Mouse (Mus musculus) hindbrain, embryonic 12.5 days (tissue): Measurements from ENCODE around the gene Ccdc191. TPM values are rescaled to one million over a fixed set of nuclear protein-coding genes. Genes with fewer than 3 reads are reported as not detected.

Source experiments
- ATAC-seq: fragments of 200-750 bp; cut with Nextera tagmentation; 2 replicates; pipeline ENCODE4 v1.8.0; 2017; ENCODE audit warnings: moderate TSS enrichment; ENCODE audit not compliant: low FRiP score
- H3K27ac ChIP-seq: fragments of 300-500 bp; sonication (generic); 2 replicates; pipeline ENCODE4 v1.5.1; 2016; ENCODE audit warnings: mild to moderate bottlenecking
- H3K27me3 ChIP-seq: fragments of 300-500 bp; sonication (generic); 2 replicates; pipeline ENCODE4 v1.6.1; 2016; ENCODE audit warnings: mild to moderate bottlenecking
- H3K36me3 ChIP-seq: fragments of 300-500 bp; sonication (generic); 2 replicates; pipeline ENCODE4 v1.6.1; 2016; ENCODE audit warnings: mild to moderate bottlenecking
- H3K4me1 ChIP-seq: fragments of 300-500 bp; sonication (generic); 2 replicates; pipeline ENCODE4 v1.6.1; 2016
- H3K4me2 ChIP-seq: fragments of 300-500 bp; sonication (generic); replicated peaks from 2 replicates; pipeline ENCODE4 v1.6.1; 2016; ENCODE audit warnings: mild to moderate bottlenecking
- H3K4me3 ChIP-seq: fragments of 300-500 bp; sonication (generic); 2 replicates; pipeline ENCODE4 v1.5.1; 2016; ENCODE audit warnings: mild to moderate bottlenecking
- H3K9ac ChIP-seq: fragments of 300-500 bp; sonication (generic); 2 replicates; pipeline ENCODE4 v1.6.1; 2016; ENCODE audit warnings: mild to moderate bottlenecking, moderate library complexity
- H3K9me3 ChIP-seq: fragments of 300-500 bp; sonication (generic); replicated peaks from 2 replicates; pipeline ENCODE4 v1.6.1; 2016; ENCODE audit warnings: mild to moderate bottlenecking
- WGBS: fragments of 180-500 bp; shearing (Covaris S2); methylation state at CpG from one replicate; pipeline ENCODE4 v1.1.7; 2016; 5-methylcytosine and 5-hydroxymethylcytosine counted together
- polyA plus RNA-seq: library from polyadenylated mRNA; unstranded; fragments of >200 nt; fragmentation: Nextera tagmentation; extraction: Ambion mirVana; gene quantifications from 2 replicates; pipeline ENCODE4 v1.2.1, GENCODE M21; 2016

The Ccdc191 gene
- polyA plus RNA-seq, 1 experiment from 2014 or later, result 11.2 TPM

DNA sequence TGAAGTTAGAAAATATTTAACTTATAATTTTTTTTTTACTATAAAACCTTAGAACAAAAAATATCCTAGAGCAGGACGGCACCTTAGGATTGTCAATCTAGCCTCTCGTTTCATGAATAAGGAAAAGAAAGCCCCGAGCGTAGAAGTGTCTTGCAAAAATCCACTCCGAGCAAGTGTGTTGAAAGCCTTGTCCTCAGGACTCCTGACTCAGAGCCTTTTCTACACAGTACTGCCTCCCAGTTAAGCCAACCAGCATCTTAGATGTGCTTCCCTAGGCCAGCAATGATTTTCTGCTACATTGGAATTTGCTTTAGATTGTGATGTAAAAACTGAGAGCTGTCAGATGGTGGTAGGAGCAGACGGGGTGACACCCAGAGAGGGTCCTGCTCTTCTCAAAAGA, 43.4 kb downstream of the Ccdc191 start:
- H3K36me3 ChIP-seq, result no peaks in the 10 kb centered on the region
- H3K9ac ChIP-seq, result no peak overlapping the region
- ATAC-seq, result no peak
- H3K4me2 ChIP-seq, result no peak overlapping the region
- H3K4me3 ChIP-seq, result no peak overlapping the region
- no peaks in the 10 kb centered on the region for H3K4me1 ChIP-seq
- no peaks in the 10 kb centered on the region for H3K27me3 ChIP-seq
- H3K27ac ChIP-seq, result no peak overlapping the region
- WGBS, result 92% methylated on average over 6 of the region's 6 CpGs
- H3K9me3 ChIP-seq, result no peaks in the 10 kb centered on the region

GRCm38 (mm10) chr16:43934856-43935255, 45.3 kb downstream of the Ccdc191 start:
- no peak for ATAC-seq
- no peak overlapping the region for H3K9ac ChIP-seq
- no peaks in the 10 kb centered on the region for H3K27me3 ChIP-seq
- no peaks in the 10 kb centered on the region for H3K9me3 ChIP-seq
- H3K36me3 ChIP-seq, result no peaks in the 10 kb centered on the region
- no peaks in the 10 kb centered on the region for H3K4me1 ChIP-seq
- H3K4me3 ChIP-seq, result no peak overlapping the region
- no peak overlapping the region for H3K27ac ChIP-seq
- H3K4me2 ChIP-seq, result no peak overlapping the region
- 90% methylated on average over 8 of the region's 8 CpGs for WGBS

- H3K9me3 ChIP-seq, result no peaks in the 10 kb centered on the region
- no peaks in the 10 kb centered on the region for H3K27me3 ChIP-seq
- H3K27ac ChIP-seq, result no peak overlapping the region
- no peak for ATAC-seq
- no peaks in the 10 kb centered on the region for H3K36me3 ChIP-seq
- 82% methylated on average over 3 of the region's 3 CpGs for whole genome bisulfite sequencing
- H3K4me3 ChIP-seq, result no peak overlapping the region
- no peak overlapping the region for H3K9ac ChIP-seq
- H3K4me2 ChIP-seq, result no peak overlapping the region
- no peaks in the 10 kb centered on the region for H3K4me1 ChIP-seq
Observed at GRCm38 (mm10) chr16:43935367-43935766, 45.8 kb downstream of the Ccdc191 start.

- Histone ChIP-seq H3K9me3 (no peaks in the 10 kb centered on the region), H3K36me3 (no peaks in the 10 kb centered on the region), H3K27ac (no peak overlapping the region), H3K27me3 (no peaks in the 10 kb centered on the region), H3K4me2 (no peak overlapping the region), H3K4me3 (no peak overlapping the region), H3K4me1 (no peaks in the 10 kb centered on the region), H3K9ac (no peak overlapping the region)
- no peak for ATAC-seq
- WGBS, result 84% methylated on average over 3 of the region's 3 CpGs
Observed at GRCm38 (mm10) chr16:43935892-43936291, 46.3 kb downstream of the Ccdc191 start.

DNA sequence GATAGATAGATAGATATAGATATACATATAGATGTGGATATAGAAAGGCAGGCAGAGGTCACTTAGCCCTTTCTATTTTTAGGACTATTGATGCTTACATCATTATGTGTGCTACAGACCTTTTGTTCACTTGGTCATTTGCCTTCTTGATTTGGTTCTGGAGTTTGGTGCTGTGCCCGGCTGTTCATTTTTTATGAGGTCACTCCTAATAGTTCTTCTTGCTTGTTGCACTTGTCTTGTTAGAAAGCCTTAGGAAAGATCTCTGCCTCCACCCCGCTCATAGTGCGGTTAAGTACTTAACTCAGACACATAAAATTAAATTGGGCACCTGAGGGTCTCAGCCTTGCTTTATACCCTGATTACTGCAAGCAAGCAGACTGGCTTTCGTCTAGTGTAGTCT, 51.2 kb downstream of the Ccdc191 start:
- 92% methylated on average over 4 of the region's 4 CpGs for WGBS
- H3K36me3 ChIP-seq, result 0 out of 2 replicates have a peak, but pooled peaks cover 6% of the 10 kb centered on the region
- no peak overlapping the region for H3K4me2 ChIP-seq
- no peaks in the 10 kb centered on the region for H3K9me3 ChIP-seq
- ATAC-seq, result no peak
- no peak overlapping the region for H3K4me3 ChIP-seq
- no peak overlapping the region for H3K27ac ChIP-seq
- no peak overlapping the region for H3K9ac ChIP-seq
- H3K27me3 ChIP-seq, result no peaks in the 10 kb centered on the region
- no peaks in the 10 kb centered on the region for H3K4me1 ChIP-seq

- no peak overlapping the region for H3K4me3 ChIP-seq
- WGBS, result 91% methylated on average over 3 of the region's 3 CpGs
- H3K4me1 ChIP-seq, result no peaks in the 10 kb centered on the region
Observed at GRCm38 (mm10) chr16:43945351-43945750, 55.8 kb downstream of the Ccdc191 start.

GRCm38 (mm10) chr16:43945869-43946268, 56.3 kb downstream of the Ccdc191 start:
- Histone ChIP-seq H3K4me1 (no peaks in the 10 kb centered on the region), H3K9me3 (no peaks in the 10 kb centered on the region), H3K27ac (no peak overlapping the region), H3K4me2 (no peak overlapping the region), H3K9ac (no peak overlapping the region), H3K27me3 (no peaks in the 10 kb centered on the region), H3K36me3 (0 out of 2 replicates have a peak, but pooled peaks cover 6% of the 10 kb centered on the region), H3K4me3 (no peak overlapping the region)
- WGBS, result 83% methylated on average over 3 of the region's 3 CpGs
- no peak for ATAC-seq

More at GRCm38 (mm10) chr16:43945351-43945750, 55.8 kb downstream of the Ccdc191 start:
- H3K27me3 ChIP-seq, result no peaks in the 10 kb centered on the region
- no peaks in the 10 kb centered on the region for H3K9me3 ChIP-seq
- no peak overlapping the region for H3K4me2 ChIP-seq
- no peak for ATAC-seq
- no peak overlapping the region for H3K27ac ChIP-seq
- H3K9ac ChIP-seq, result no peak overlapping the region
- 0 out of 2 replicates have a peak, but pooled peaks cover 6% of the 10 kb centered on the region for H3K36me3 ChIP-seq

GRCm38 (mm10) chr16:43951591-43951990, 62.0 kb downstream of the Ccdc191 start:
- Histone ChIP-seq H3K36me3 (no peaks in the 10 kb centered on the region), H3K9ac (no peak overlapping the region), H3K4me1 (no peaks in the 10 kb centered on the region), H3K9me3 (no peaks in the 10 kb centered on the region), H3K4me2 (no peak overlapping the region), H3K27ac (no peak overlapping the region), H3K27me3 (no peaks in the 10 kb centered on the region), H3K4me3 (no peak overlapping the region)
- WGBS, result 85% methylated on average over 4 of the region's 4 CpGs
- ATAC-seq, result no peak

DNA sequence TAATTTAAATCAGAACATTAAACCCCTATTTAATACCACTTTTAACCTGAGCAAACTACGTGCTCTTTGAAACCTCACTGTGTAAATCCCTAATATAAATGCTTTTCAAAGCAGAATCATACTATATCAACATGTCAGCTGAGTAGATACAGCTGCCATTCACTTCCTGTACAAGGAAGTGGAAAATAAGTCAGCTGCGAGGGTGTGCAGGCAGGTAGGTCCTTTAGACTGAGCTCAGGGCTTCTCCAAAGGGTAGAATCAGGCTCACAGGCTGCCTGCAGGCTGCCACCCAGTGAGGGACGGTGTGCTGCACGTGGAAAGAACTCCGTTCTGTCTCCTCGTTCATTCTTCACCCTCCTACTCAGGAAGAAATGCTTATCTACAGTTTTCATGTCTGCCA, 65.3 kb downstream of the Ccdc191 start:
- ATAC-seq, result no peak
- Histone ChIP-seq H3K4me2 (no peak overlapping the region), H3K4me1 (no peaks in the 10 kb centered on the region), H3K9ac (no peak overlapping the region), H3K36me3 (peaks cover 11% of the 10 kb centered on the region; the same call in 1 of the 2 replicates), H3K4me3 (no peak overlapping the region), H3K27me3 (no peaks in the 10 kb centered on the region), H3K9me3 (no peaks in the 10 kb centered on the region), H3K27ac (no peak overlapping the region)
- 84% methylated on average over 6 of the region's 6 CpGs for WGBS

GRCm38 (mm10) chr16:43958038-43958437, 68.4 kb downstream of the Ccdc191 start:
- ATAC-seq, result no peak
- peaks cover 16% of the 10 kb centered on the region; the same call in 1 of the 2 replicates for H3K36me3 ChIP-seq
- no peak overlapping the region for H3K4me3 ChIP-seq
- H3K9ac ChIP-seq, result no peak overlapping the region
- 84% methylated on average over 4 of the region's 4 CpGs for WGBS
- H3K4me1 ChIP-seq, result no peaks in the 10 kb centered on the region
- no peaks in the 10 kb centered on the region for H3K27me3 ChIP-seq
- no peaks in the 10 kb centered on the region for H3K9me3 ChIP-seq
- H3K4me2 ChIP-seq, result no peak overlapping the region
- H3K27ac ChIP-seq, result no peak overlapping the region

DNA sequence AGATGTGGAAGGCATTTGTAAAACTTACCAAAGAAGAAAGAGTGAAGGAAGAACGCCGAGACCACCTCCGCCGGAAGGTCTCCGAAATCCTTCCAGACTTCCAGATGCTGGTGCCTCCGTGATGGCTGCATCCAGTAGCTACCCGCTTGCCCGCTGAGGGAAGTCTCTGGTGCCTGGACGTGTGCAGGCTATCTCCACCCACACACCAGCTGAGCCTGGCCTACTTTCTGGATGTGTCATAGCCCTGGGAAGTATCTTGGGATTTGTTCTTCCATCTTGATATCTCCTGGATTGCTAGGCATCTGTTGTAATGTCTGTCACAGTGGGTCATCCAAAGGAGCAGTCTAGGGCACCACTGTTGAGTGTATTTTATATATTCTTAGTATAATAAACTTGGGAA, 73.7 kb downstream of the Ccdc191 start:
- no peak overlapping the region for H3K27ac ChIP-seq
- 90% methylated on average over 9 of the region's 9 CpGs for WGBS
- no peak overlapping the region for H3K4me3 ChIP-seq
- no peaks in the 10 kb centered on the region for H3K27me3 ChIP-seq
- no peak overlapping the region for H3K9ac ChIP-seq
- H3K4me2 ChIP-seq, result no peak overlapping the region
- no peaks in the 10 kb centered on the region for H3K9me3 ChIP-seq
- H3K36me3 ChIP-seq, result 0 out of 2 replicates have a peak, but pooled peaks cover 10% of the 10 kb centered on the region
- no peak for ATAC-seq
- peaks cover 5% of the 10 kb centered on the region; the same call in 1 of the 2 replicates for H3K4me1 ChIP-seq

GRCm38 (mm10) chr16:43963780-43964179, 74.2 kb downstream of the Ccdc191 start:
- Histone ChIP-seq H3K4me2 (no peak overlapping the region), H3K27me3 (no peaks in the 10 kb centered on the region), H3K4me3 (no peak overlapping the region), H3K9me3 (no peaks in the 10 kb centered on the region), H3K27ac (no peak overlapping the region), H3K4me1 (peaks cover 5% of the 10 kb centered on the region; the same call in 1 of the 2 replicates), H3K36me3 (0 out of 2 replicates have a peak, but pooled peaks cover 10% of the 10 kb centered on the region), H3K9ac (no peak overlapping the region)
- ATAC-seq, result no peak
- 77% methylated on average over 3 of the region's 3 CpGs for WGBS

DNA sequence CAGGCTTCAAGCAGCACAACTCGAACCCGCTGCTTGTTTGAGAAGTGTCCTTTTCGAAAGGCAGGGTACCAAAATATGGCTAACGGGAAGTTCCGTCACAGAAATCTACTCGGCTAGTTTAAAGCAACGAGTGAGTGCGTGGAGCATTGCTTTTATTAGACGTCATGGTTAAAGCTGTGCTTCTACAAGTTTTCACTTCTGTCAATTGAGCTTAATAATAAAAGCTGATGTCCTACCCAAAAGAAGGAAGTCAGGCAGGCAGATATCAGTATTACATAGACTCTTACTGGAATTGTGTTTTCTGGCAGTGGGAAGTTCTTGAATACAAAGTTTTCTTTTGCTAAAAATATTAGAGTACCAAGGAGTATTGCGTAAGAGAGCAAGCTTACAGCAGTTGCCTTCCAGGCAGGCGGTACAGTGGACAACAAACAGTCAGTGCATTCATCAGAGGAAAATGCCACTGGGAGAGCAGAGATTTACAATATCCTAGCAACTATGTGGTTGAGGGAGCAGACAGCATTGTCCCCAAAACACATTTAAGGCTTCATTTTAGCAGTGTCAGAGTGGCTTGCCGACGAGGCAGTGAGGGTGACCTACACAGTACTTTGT, 76.3 kb downstream of the Ccdc191 start:
- no peak overlapping the region for H3K9ac ChIP-seq
- no peak overlapping the region for H3K4me3 ChIP-seq
- no peak overlapping the region for H3K4me2 ChIP-seq
- 73% methylated on average over 13 of the region's 13 CpGs for WGBS
- no peaks in the 10 kb centered on the region for H3K9me3 ChIP-seq
- H3K27me3 ChIP-seq, result no peaks in the 10 kb centered on the region
- H3K4me1 ChIP-seq, result peaks cover 5% of the 10 kb centered on the region; the same call in 1 of the 2 replicates
- no peak overlapping the region; the same call in 1 of the 2 replicates for H3K27ac ChIP-seq
- ATAC-seq, result peak; percentile 63
- 0 out of 2 replicates have a peak, but pooled peaks cover 4% of the 10 kb centered on the region for H3K36me3 ChIP-seq
